Mouse (Mus musculus) stomach, embryonic 16.5 days (tissue): ENCODE measurements around the gene Acrv1. TPM values are rescaled to one million over a fixed set of nuclear protein-coding genes. Genes with fewer than 3 reads are reported as not detected.
A peak's percentile ranks its signal among the peaks of the same experiment; 100 is the strongest.

ENCODE experiments used
- ATAC-seq: fragments of 200-750 bp; cut with Nextera tagmentation; 2 replicates; pipeline ENCODE4 v1.8.0; 2017; ENCODE audit warnings: moderate number of reproducible peaks, moderate TSS enrichment; ENCODE audit not compliant: insufficient read depth, low FRiP score
- H3K27ac ChIP-seq: fragments of 300-500 bp; sonication (generic); 2 replicates; pipeline ENCODE4 v1.5.1; 2014; ENCODE audit warnings: low read length
- H3K27me3 ChIP-seq: fragments of 300-500 bp; sonication (generic); 2 replicates; pipeline ENCODE4 v1.6.1; 2014; ENCODE audit warnings: low read length, control low read depth, mixed read lengths; ENCODE audit not compliant: control insufficient read depth, insufficient read depth
- H3K36me3 ChIP-seq: fragments of 300-500 bp; sonication (generic); 2 replicates; pipeline ENCODE4 v1.6.1; 2014; ENCODE audit warnings: low read length; ENCODE audit not compliant: control insufficient read depth, insufficient read depth
- H3K4me1 ChIP-seq: fragments of 300-500 bp; sonication (generic); 2 replicates; pipeline ENCODE4 v1.6.1; 2014; ENCODE audit warnings: low read length, control low read depth, mixed read lengths; ENCODE audit not compliant: control insufficient read depth, insufficient read depth
- H3K4me2 ChIP-seq: fragments of 300-500 bp; sonication (generic); 2 replicates; pipeline ENCODE4 v1.6.1; 2014; ENCODE audit warnings: low read depth, low read length, mixed read lengths
- H3K4me3 ChIP-seq: fragments of 300-500 bp; sonication (generic); replicated peaks from 2 replicates; pipeline ENCODE4 v1.5.1; 2014; ENCODE audit warnings: mild to moderate bottlenecking, low read length
- H3K9ac ChIP-seq: fragments of 300-500 bp; sonication (generic); 2 replicates; pipeline ENCODE4 v1.6.1; 2014; ENCODE audit warnings: low read length
- H3K9me3 ChIP-seq: fragments of 300-500 bp; sonication (generic); replicated peaks from 2 replicates; pipeline ENCODE4 v1.6.1; 2016; ENCODE audit warnings: low read length, control low read depth; ENCODE audit not compliant: control insufficient read depth
- WGBS: fragments of 180-500 bp; shearing (Covaris S2); extraction: QIAGEN DNeasy Blood & Tissue Kit; methylation state at CpG from one replicate; pipeline ENCODE4 v1.1.7; 2014; 5-methylcytosine and 5-hydroxymethylcytosine counted together
- polyA plus RNA-seq: library from polyadenylated mRNA; unstranded; fragments of >200 nt; fragmentation: Nextera tagmentation; extraction: Ambion mirVana; gene quantifications from 2 replicates; pipeline ENCODE4 v1.2.1, GENCODE M21; 2015

Acrv1 gene
- polyA plus RNA-seq, 1 experiment from 2014 or later, result not detected

- Histone ChIP-seq H3K9me3 (no peaks in the 10 kb centered on the region), H3K9ac (peak within 1 kb of the TSS; percentile 76), H3K4me3 (peak within 1 kb of the TSS; percentile 62), H3K36me3 (peaks cover 3% of the 10 kb centered on the region; the same call in 1 of the 2 replicates), H3K27ac (peak within 1 kb of the TSS; percentile 88), H3K4me1 (0 out of 2 replicates have a peak, but pooled peaks cover 3% of the 10 kb centered on the region), H3K4me2 (peak within 1 kb of the TSS; percentile 71), H3K27me3 (no peaks in the 10 kb centered on the region)
- WGBS, result 3% methylated on average over 12 of the region's 12 CpGs
- ATAC-seq, result no peak
Observed at GRCm38 (mm10) chr9:36727034-36727755, 34.2 kb downstream of the Acrv1 start, which contains the start of gene Chek1. Chek1 (minus strand) TSS chr9:36727065.

Other genes starting within 250 kb of the Acrv1 start
- gene Gm9513, start 217.6 kb upstream of the Acrv1 start, polyA plus RNA-seq, result not detected in 2 replicates
- not detected in 2 replicates for gene Gm5615, start 151.3 kb upstream of the Acrv1 start, polyA plus RNA-seq
- gene Gm17689, start 110.6 kb upstream of the Acrv1 start, polyA plus RNA-seq, result not detected in 2 replicates
- gene A630095E13Rik, start 49.8 kb upstream of the Acrv1 start, polyA plus RNA-seq, result not detected in 2 replicates
- 25.7 and 27.3 TPM in 2 replicates for gene Chek1, start 33.8 kb downstream of the Acrv1 start, polyA plus RNA-seq
- gene Stt3a, start 74.5 kb downstream of the Acrv1 start, polyA plus RNA-seq, result 330 and 341 TPM in 2 replicates
- gene Ei24, start 104.2 kb downstream of the Acrv1 start, polyA plus RNA-seq, result 89.4 and 98.4 TPM in 2 replicates
- gene Fez1, start 128.6 kb downstream of the Acrv1 start, polyA plus RNA-seq, result 13.1 and 14.4 TPM in 2 replicates